Mouse (Mus musculus): ENCODE measurements around the gene Aprt. TPM values are rescaled to one million over a fixed set of nuclear protein-coding genes. Genes with fewer than 3 reads are reported as not detected.

Gene Aprt
- polyA plus RNA-seq, 1 experiment from 2014 or later, result 232 TPM

DNA sequence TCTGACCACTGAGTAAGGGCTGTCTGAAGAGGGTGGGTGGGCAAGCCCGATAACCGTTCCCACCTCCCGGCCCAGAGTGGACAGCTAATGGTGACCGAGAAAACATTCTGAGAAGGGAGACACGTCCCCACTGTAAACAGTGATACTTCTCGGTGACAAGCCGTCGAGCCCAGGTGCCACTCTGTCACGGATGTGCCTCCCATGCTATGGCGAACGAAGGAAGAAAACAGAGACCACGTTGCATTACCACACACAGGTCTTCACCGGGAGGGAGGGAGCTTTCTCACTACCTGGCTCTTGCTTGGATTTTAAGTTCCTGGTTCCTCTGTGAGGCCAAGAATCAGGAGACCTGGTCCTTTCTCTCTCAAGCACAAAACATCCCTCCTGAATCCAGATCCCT lies 28.4 kb downstream of the Aprt start:
- H3K4me2 ChIP-seq, result peak overlapping the region; percentile 75
- 0 out of 2 replicates have a peak, but pooled peaks cover 6% of the 10 kb centered on the region for H3K36me3 ChIP-seq
- no peaks in the 10 kb centered on the region for H3K9me3 ChIP-seq (replicated peaks)
- H3K27me3 ChIP-seq (replicated peaks), result no peaks in the 10 kb centered on the region
- H3K4me3 ChIP-seq, result peak overlapping the region; percentile 70
- peaks cover 54% of the 10 kb centered on the region for H3K4me1 ChIP-seq (replicated peaks)
- ATAC-seq (ENCODE audit: insufficient number of reproducible peaks, low FRiP score), result no peak
- peak overlapping the region; percentile 12; the same call in 1 of the 2 replicates for H3K9ac ChIP-seq
- peak overlapping the region; percentile 82 for H3K27ac ChIP-seq (ENCODE audit: poor library complexity, severe bottlenecking)
- WGBS, result 63% methylated on average over 13 of the region's 13 CpGs

DNA sequence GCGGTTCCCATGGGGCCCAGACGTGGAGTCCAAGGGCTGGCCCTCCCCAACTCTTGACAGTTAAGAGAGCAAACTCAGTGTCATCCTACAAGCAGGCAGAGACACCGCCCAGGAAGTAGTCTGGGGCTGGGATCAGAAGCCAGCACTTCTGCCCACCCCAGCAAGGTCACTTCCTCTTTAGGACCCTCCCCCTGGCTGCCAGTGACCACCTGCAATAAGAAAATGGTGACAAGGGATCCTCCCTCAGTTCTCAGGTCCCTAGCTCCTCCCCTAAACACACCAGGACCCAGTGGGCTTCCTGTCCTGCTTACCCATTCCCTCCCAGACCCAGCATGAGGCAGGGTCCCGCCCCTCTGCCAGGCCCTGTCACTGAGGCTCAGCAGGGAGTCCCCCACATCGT lies 28.9 kb downstream of the Aprt start:
- ATAC-seq (ENCODE audit: insufficient number of reproducible peaks, low FRiP score), result peak; percentile 70
- peak overlapping the region; percentile 70 for H3K4me3 ChIP-seq
- H3K9ac ChIP-seq, result peak overlapping the region; percentile 12; the same call in 1 of the 2 replicates
- H3K4me2 ChIP-seq, result peak overlapping the region; percentile 75
- peaks cover 54% of the 10 kb centered on the region for H3K4me1 ChIP-seq (replicated peaks)
- peak overlapping the region; percentile 82 for H3K27ac ChIP-seq (ENCODE audit: poor library complexity, severe bottlenecking)
- H3K36me3 ChIP-seq, result 0 out of 2 replicates have a peak, but pooled peaks cover 10% of the 10 kb centered on the region
- WGBS, result 32% methylated on average over 5 of the region's 5 CpGs
- H3K9me3 ChIP-seq (replicated peaks), result no peaks in the 10 kb centered on the region
- no peaks in the 10 kb centered on the region for H3K27me3 ChIP-seq (replicated peaks)

DNA sequence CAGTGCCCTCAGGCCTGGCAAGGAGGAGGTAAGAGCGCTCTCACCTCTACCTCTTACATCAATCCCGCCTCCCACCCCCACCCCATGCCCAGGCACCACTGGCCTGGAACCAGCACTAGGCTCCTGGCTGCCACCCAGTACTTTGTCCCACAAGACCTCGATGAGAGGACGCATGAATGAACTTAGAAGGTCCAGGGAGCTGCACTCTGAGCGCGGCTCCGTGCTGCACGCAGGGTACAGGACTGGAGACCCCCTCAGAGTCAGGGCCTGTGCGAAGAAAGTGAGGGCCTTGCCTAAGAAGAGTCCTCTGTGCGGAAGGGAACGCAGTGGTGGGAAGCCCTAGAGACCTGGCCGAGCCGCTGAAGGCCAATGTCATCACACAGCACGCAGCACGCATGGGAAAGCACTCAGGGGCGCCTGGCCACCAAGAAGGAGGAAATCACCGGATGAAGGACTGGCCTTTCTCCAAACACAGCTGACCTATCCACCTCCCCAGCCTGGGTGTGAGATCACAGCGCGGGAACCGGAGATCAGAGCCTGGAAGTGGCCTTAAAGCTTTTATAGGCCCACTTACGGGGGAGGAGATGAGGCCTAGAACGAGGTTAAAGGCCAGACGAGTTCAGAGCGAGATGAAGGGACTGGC lies 29.8 kb downstream of the Aprt start:
- H3K27ac ChIP-seq (ENCODE audit: poor library complexity, severe bottlenecking), result peak overlapping the region; percentile 82
- peak overlapping the region; percentile 75 for H3K4me2 ChIP-seq
- H3K27me3 ChIP-seq (replicated peaks), result no peaks in the 10 kb centered on the region
- H3K36me3 ChIP-seq, result 0 out of 2 replicates have a peak, but pooled peaks cover 12% of the 10 kb centered on the region
- peak overlapping the region; percentile 46 for H3K9ac ChIP-seq
- no peak for ATAC-seq (ENCODE audit: insufficient number of reproducible peaks, low FRiP score)
- H3K4me1 ChIP-seq (replicated peaks), result peaks cover 61% of the 10 kb centered on the region
- WGBS, result 41% methylated on average over 24 of the region's 24 CpGs
- peak overlapping the region; percentile 70 for H3K4me3 ChIP-seq
- no peaks in the 10 kb centered on the region for H3K9me3 ChIP-seq (replicated peaks)

DNA sequence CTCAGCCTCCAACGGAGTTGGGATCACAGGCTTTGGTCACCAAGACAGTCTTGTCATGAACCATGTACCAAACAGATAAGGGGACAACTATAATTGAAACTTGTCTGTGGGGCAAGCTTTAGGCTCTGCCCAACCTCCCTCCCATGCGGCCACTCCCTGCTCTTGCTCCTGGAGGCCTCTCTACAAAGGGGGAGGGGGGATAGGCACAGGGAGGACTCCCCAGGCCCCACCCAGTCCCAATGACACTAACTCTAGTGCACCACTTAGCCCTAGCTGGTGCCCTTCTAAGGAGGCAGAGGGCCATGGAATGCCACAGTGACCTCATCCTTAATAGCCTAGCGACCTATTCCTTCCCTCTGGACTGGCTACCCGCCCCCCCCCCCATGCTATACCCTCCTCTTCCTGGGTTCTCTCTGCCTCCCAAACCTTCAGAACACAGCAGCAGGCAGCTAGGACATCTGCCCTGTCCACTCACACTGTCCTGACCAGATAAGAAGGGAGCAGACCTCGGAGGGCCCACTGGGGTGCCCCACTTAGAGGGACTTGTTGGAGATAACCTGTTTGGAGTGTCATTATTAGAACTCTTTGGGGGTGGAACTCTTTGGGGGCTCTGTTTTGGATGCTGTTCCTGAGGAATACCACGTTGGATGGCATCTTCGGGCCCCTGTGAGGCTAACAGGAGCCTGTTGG lies 30.5 kb downstream of the Aprt start:
- H3K27ac ChIP-seq (ENCODE audit: poor library complexity, severe bottlenecking), result peak overlapping the region; percentile 82
- peak; percentile 78 for ATAC-seq (ENCODE audit: insufficient number of reproducible peaks, low FRiP score)
- H3K4me2 ChIP-seq, result peak overlapping the region; percentile 75
- H3K4me1 ChIP-seq (replicated peaks), result peaks cover 68% of the 10 kb centered on the region
- 45% methylated on average over 6 of the region's 7 CpGs for WGBS
- H3K9me3 ChIP-seq (replicated peaks), result no peaks in the 10 kb centered on the region
- H3K27me3 ChIP-seq (replicated peaks), result no peaks in the 10 kb centered on the region
- peak overlapping the region; percentile 46 for H3K9ac ChIP-seq
- 0 out of 2 replicates have a peak, but pooled peaks cover 12% of the 10 kb centered on the region for H3K36me3 ChIP-seq
- peak overlapping the region; percentile 70; the same call in 1 of the 2 replicates for H3K4me3 ChIP-seq

- Histone ChIP-seq H3K9me3 (replicated peaks) (no peaks in the 10 kb centered on the region), H3K27ac (ENCODE audit: poor library complexity, severe bottlenecking) (no peak overlapping the region), H3K4me3 (no peak overlapping the region), H3K27me3 (replicated peaks) (no peaks in the 10 kb centered on the region), H3K4me2 (no peak overlapping the region), H3K36me3 (0 out of 2 replicates have a peak, but pooled peaks cover 12% of the 10 kb centered on the region), H3K9ac (no peak overlapping the region), H3K4me1 (replicated peaks) (peaks cover 65% of the 10 kb centered on the region)
- ATAC-seq (ENCODE audit: insufficient number of reproducible peaks, low FRiP score), result no peak
- 87% methylated on average over 8 of the region's 8 CpGs for WGBS
Measured at GRCm38 (mm10) chr8:122544138-122544537, 32.6 kb downstream of the Aprt start.

GRCm38 (mm10) chr8:122538310-122539076 lies 38.2 kb downstream of the Aprt start:
- ATAC-seq (ENCODE audit: insufficient number of reproducible peaks, low FRiP score), result no peak
- no peak overlapping the region for H3K4me2 ChIP-seq
- H3K27me3 ChIP-seq (replicated peaks), result no peaks in the 10 kb centered on the region
- H3K36me3 ChIP-seq, result peaks cover 18% of the 10 kb centered on the region
- H3K9me3 ChIP-seq (replicated peaks), result no peaks in the 10 kb centered on the region
- 0 out of 2 replicates have a peak overlapping the region, but pooled peaks have one; percentile 2 for H3K27ac ChIP-seq (ENCODE audit: poor library complexity, severe bottlenecking)
- WGBS, result 83% methylated on average over 9 of the region's 9 CpGs
- H3K9ac ChIP-seq, result no peak overlapping the region
- peaks cover 61% of the 10 kb centered on the region for H3K4me1 ChIP-seq (replicated peaks)
- H3K4me3 ChIP-seq, result no peak overlapping the region

- peak; percentile 52; the same call in 1 of the 2 replicates for ATAC-seq (ENCODE audit: insufficient number of reproducible peaks, low FRiP score)
- 40% methylated on average over 2 of the region's 2 CpGs for WGBS
- Histone ChIP-seq H3K4me3 (no peak overlapping the region), H3K27me3 (replicated peaks) (no peaks in the 10 kb centered on the region), H3K9me3 (replicated peaks) (no peaks in the 10 kb centered on the region), H3K9ac (no peak overlapping the region), H3K27ac (ENCODE audit: poor library complexity, severe bottlenecking) (peak overlapping the region; percentile 72), H3K4me1 (replicated peaks) (peaks cover 68% of the 10 kb centered on the region), H3K4me2 (peak overlapping the region; percentile 32), H3K36me3 (peaks cover 15% of the 10 kb centered on the region)
Measured at GRCm38 (mm10) chr8:122537812-122538211, 38.9 kb downstream of the Aprt start.

- H3K4me1 ChIP-seq (replicated peaks), result peaks cover 70% of the 10 kb centered on the region
- 5% methylated on average over 6 of the region's 6 CpGs for WGBS
- no peaks in the 10 kb centered on the region for H3K9me3 ChIP-seq (replicated peaks)
- peak overlapping the region; percentile 35; the same call in 1 of the 2 replicates for H3K9ac ChIP-seq
- peak; percentile 61 for ATAC-seq (ENCODE audit: insufficient number of reproducible peaks, low FRiP score)
- H3K27me3 ChIP-seq (replicated peaks), result no peaks in the 10 kb centered on the region
- H3K36me3 ChIP-seq, result peaks cover 12% of the 10 kb centered on the region
- H3K4me3 ChIP-seq, result no peak overlapping the region
- peak overlapping the region; percentile 32 for H3K4me2 ChIP-seq
- H3K27ac ChIP-seq (ENCODE audit: poor library complexity, severe bottlenecking), result peak overlapping the region; percentile 72
Measured at GRCm38 (mm10) chr8:122537033-122537432, 39.7 kb downstream of the Aprt start.

DNA sequence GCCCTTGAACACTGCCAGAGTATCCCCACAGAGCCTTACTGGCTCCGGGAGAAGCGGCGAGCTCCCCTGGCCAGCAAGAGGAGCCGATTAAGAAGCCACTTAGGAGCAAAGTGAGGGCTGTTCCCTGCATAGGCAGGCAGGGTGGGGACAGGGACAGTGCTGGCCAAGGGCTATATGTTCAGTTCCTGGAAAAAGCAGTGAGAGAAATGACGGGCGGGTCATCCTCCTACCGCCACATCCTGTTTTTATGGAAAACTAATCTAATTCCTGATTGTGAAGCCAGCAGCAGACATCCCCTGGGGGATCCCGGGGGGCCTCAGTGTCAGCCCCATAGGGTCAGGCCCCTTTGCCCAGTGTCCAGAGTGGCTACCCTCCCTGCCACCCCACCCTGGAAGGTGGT lies 45.4 kb downstream of the Aprt start:
- ATAC-seq (ENCODE audit: insufficient number of reproducible peaks, low FRiP score), result peak; percentile 51; the same call in 1 of the 2 replicates
- Histone ChIP-seq H3K9ac (peak overlapping the region; percentile 30), H3K4me1 (replicated peaks) (peaks cover 62% of the 10 kb centered on the region), H3K36me3 (peaks cover 13% of the 10 kb centered on the region), H3K4me2 (no peak overlapping the region), H3K27me3 (replicated peaks) (no peaks in the 10 kb centered on the region), H3K27ac (ENCODE audit: poor library complexity, severe bottlenecking) (peak overlapping the region; percentile 75), H3K9me3 (replicated peaks) (no peaks in the 10 kb centered on the region), H3K4me3 (no peak overlapping the region)
- WGBS, result 61% methylated on average over 8 of the region's 8 CpGs

GRCm38 (mm10) chr8:122529159-122529558 lies 47.5 kb downstream of the Aprt start:
- no peak overlapping the region for H3K4me3 ChIP-seq
- no peak for ATAC-seq (ENCODE audit: insufficient number of reproducible peaks, low FRiP score)
- H3K9ac ChIP-seq, result no peak overlapping the region
- no peaks in the 10 kb centered on the region for H3K27me3 ChIP-seq (replicated peaks)
- no peak overlapping the region for H3K27ac ChIP-seq (ENCODE audit: poor library complexity, severe bottlenecking)
- H3K36me3 ChIP-seq, result 0 out of 2 replicates have a peak, but pooled peaks cover 7% of the 10 kb centered on the region
- WGBS, result 89% methylated on average over 4 of the region's 4 CpGs
- no peak overlapping the region for H3K4me2 ChIP-seq
- peaks cover 73% of the 10 kb centered on the region for H3K4me1 ChIP-seq (replicated peaks)
- no peaks in the 10 kb centered on the region for H3K9me3 ChIP-seq (replicated peaks)
